Mouse (Mus musculus): ENCODE measurements around the gene Zc3h6.

- TF ChIP-seq GATA1 (IDR thresholded peaks at IDR 0.05; ENCODE audit: borderline replicate concordance, low read length) (no peak), FLI1 (IDR thresholded peaks at IDR 0.05; ENCODE audit: low read length) (no peak)
Measured at GRCm38 (mm10) chr2:128968475-128969083, 1.4 kb downstream of the Zc3h6 start.
